Mouse (Mus musculus) embryonic facial prominence, embryonic 14.5 days (tissue): ENCODE results near the gene Tax1bp3. TPM values are rescaled to one million over a fixed set of nuclear protein-coding genes. Genes with fewer than 3 reads are reported as not detected.

ENCODE experiments used
- ATAC-seq: fragments of 200-750 bp; cut with Nextera tagmentation; 2 replicates; pipeline ENCODE4 v1.8.0; 2017; ENCODE audit warnings: low read depth, moderate number of reproducible peaks, moderate TSS enrichment
- DNase-seq: peaks from one replicate; pipeline ENCODE4 v3.0.0-alpha.2; 2015; ENCODE audit warnings: low spot score
- H3K27ac ChIP-seq: fragments of 300-500 bp; sonication (generic); replicated peaks from 2 replicates; pipeline ENCODE4 v1.5.1; 2014; ENCODE audit warnings: low read depth, mild to moderate bottlenecking, low read length, moderate library complexity
- H3K27me3 ChIP-seq: fragments of 300-500 bp; sonication (generic); replicated peaks from 2 replicates; pipeline ENCODE4 v1.6.1; 2014; ENCODE audit warnings: low read length; ENCODE audit not compliant: control insufficient read depth, insufficient read depth
- H3K36me3 ChIP-seq: fragments of 300-500 bp; sonication (generic); 2 replicates; pipeline ENCODE4 v1.6.1; 2014; ENCODE audit warnings: low read length, mixed read lengths; ENCODE audit not compliant: control insufficient read depth, insufficient read depth
- H3K4me1 ChIP-seq: fragments of 300-500 bp; sonication (generic); 2 replicates; pipeline ENCODE4 v1.6.1; 2014; ENCODE audit warnings: antibody characterized with exemption, low read length; ENCODE audit not compliant: control insufficient read depth, insufficient read depth
- H3K4me2 ChIP-seq: fragments of 300-500 bp; sonication (generic); 2 replicates; pipeline ENCODE4 v1.6.1; 2014; ENCODE audit warnings: low read depth, mild to moderate bottlenecking, low read length, moderate library complexity, mixed read lengths
- H3K4me3 ChIP-seq: fragments of 300-500 bp; sonication (generic); 2 replicates; pipeline ENCODE4 v1.5.1; 2014; ENCODE audit warnings: low read depth, mild to moderate bottlenecking, low read length
- H3K9ac ChIP-seq: fragments of 300-500 bp; sonication (generic); 2 replicates; pipeline ENCODE4 v1.6.1; 2014; ENCODE audit warnings: low read depth, mild to moderate bottlenecking, low read length, moderate library complexity, mixed read lengths
- H3K9me3 ChIP-seq: fragments of 300-500 bp; sonication (generic); 2 replicates; pipeline ENCODE4 v1.6.1; 2016; ENCODE audit warnings: low read length; ENCODE audit not compliant: control insufficient read depth
- WGBS: fragments of 180-500 bp; shearing (Covaris S2); extraction: QIAGEN DNeasy Blood & Tissue Kit; methylation state at CpG from one replicate; pipeline ENCODE4 v1.1.7; 2014; 5-methylcytosine and 5-hydroxymethylcytosine counted together
- polyA plus RNA-seq: library from polyadenylated mRNA; unstranded; fragments of >200 nt; fragmentation: Nextera tagmentation; extraction: Ambion mirVana; gene quantifications from 2 replicates; pipeline ENCODE4 v1.2.1, GENCODE M21; 2014

Gene Tax1bp3
- polyA plus RNA-seq, 1 experiment from 2014 or later, result 188 TPM

GRCm38 (mm10) chr11:73187231-73187630 lies 10.3 kb downstream of the Tax1bp3 start:
- Histone ChIP-seq H3K9me3 (no peaks in the 10 kb centered on the region), H3K9ac (no peak overlapping the region), H3K4me1 (no peaks in the 10 kb centered on the region), H3K4me3 (no peak overlapping the region), H3K27me3 (no peaks in the 10 kb centered on the region), H3K4me2 (no peak overlapping the region), H3K27ac (no peak overlapping the region), H3K36me3 (peaks cover 70% of the 10 kb centered on the region)
- ATAC-seq (no peak), DNase-seq (no peak)
- 90% methylated on average over 6 of the region's 6 CpGs for WGBS

GRCm38 (mm10) chr11:73193047-73193446 lies 16.2 kb downstream of the Tax1bp3 start:
- no peaks in the 10 kb centered on the region for H3K4me1 ChIP-seq
- ATAC-seq, result no peak
- no peak overlapping the region for H3K4me2 ChIP-seq
- no peaks in the 10 kb centered on the region for H3K9me3 ChIP-seq
- no peak overlapping the region for H3K27ac ChIP-seq
- 67% methylated on average over 6 of the region's 6 CpGs for WGBS
- no peak overlapping the region for H3K4me3 ChIP-seq
- DNase-seq, result no peak
- H3K36me3 ChIP-seq, result peaks cover 44% of the 10 kb centered on the region
- H3K9ac ChIP-seq, result no peak overlapping the region
- H3K27me3 ChIP-seq, result no peaks in the 10 kb centered on the region

- no peak overlapping the region for H3K9ac ChIP-seq
- no peak overlapping the region for H3K27ac ChIP-seq
- peaks cover 34% of the 10 kb centered on the region for H3K36me3 ChIP-seq
- WGBS, result 73% methylated on average over 2 of the region's 2 CpGs
- 0 out of 2 replicates have a peak, but pooled peaks cover 3% of the 10 kb centered on the region for H3K4me1 ChIP-seq
- H3K27me3 ChIP-seq, result no peaks in the 10 kb centered on the region
- DNase-seq, result no peak
- H3K4me3 ChIP-seq, result no peak overlapping the region
- H3K9me3 ChIP-seq, result no peaks in the 10 kb centered on the region
- ATAC-seq, result no peak
- no peak overlapping the region for H3K4me2 ChIP-seq
These were observed 17.6 kb downstream of the Tax1bp3 start for GRCm38 (mm10) chr11:73194444-73194843.

GRCm38 (mm10) chr11:73198190-73198589 lies 21.3 kb downstream of the Tax1bp3 start:
- H3K4me2 ChIP-seq, result peak overlapping the region; percentile 96
- DNase-seq (no peak), ATAC-seq (no peak)
- H3K4me1 ChIP-seq, result 0 out of 2 replicates have a peak, but pooled peaks cover 3% of the 10 kb centered on the region
- WGBS, result 0% methylated on average over 1 of the region's 1 CpGs
- H3K9me3 ChIP-seq, result no peaks in the 10 kb centered on the region
- no peaks in the 10 kb centered on the region for H3K27me3 ChIP-seq
- peak overlapping the region; percentile 83 for H3K9ac ChIP-seq
- H3K27ac ChIP-seq, result no peak overlapping the region
- 0 out of 2 replicates have a peak, but pooled peaks cover 5% of the 10 kb centered on the region for H3K36me3 ChIP-seq
- peak overlapping the region; percentile 73 for H3K4me3 ChIP-seq

GRCm38 (mm10) chr11:73198603-73199229 lies 21.8 kb downstream of the Tax1bp3 start, which contains the start of gene Ctns:
TSS of gene Ctns (minus strand) at chr11:73199042.
- 0 out of 2 replicates have a peak, but pooled peaks cover 5% of the 10 kb centered on the region for H3K36me3 ChIP-seq
- H3K27ac ChIP-seq, result no peak within 1 kb of the TSS
- no peaks in the 10 kb centered on the region for H3K27me3 ChIP-seq
- ATAC-seq (peak; percentile 97), DNase-seq (peak; percentile 95)
- H3K4me2 ChIP-seq, result peak within 1 kb of the TSS; percentile 96
- peak within 1 kb of the TSS; percentile 73 for H3K4me3 ChIP-seq
- H3K9ac ChIP-seq, result peak within 1 kb of the TSS; percentile 83
- H3K4me1 ChIP-seq, result 0 out of 2 replicates have a peak, but pooled peaks cover 3% of the 10 kb centered on the region
- H3K9me3 ChIP-seq, result no peaks in the 10 kb centered on the region
- WGBS, result 3% methylated on average over 21 of the region's 22 CpGs

- H3K27ac ChIP-seq, result no peak within 1 kb of the TSS
- H3K27me3 ChIP-seq, result no peaks in the 10 kb centered on the region
- peak within 1 kb of the TSS; percentile 73 for H3K4me3 ChIP-seq
- DNase-seq (peak; percentile 96), ATAC-seq (peak; percentile 98)
- 0 out of 2 replicates have a peak, but pooled peaks cover 3% of the 10 kb centered on the region for H3K36me3 ChIP-seq
- 0% methylated on average over 31 of the region's 32 CpGs for WGBS
- H3K9me3 ChIP-seq, result no peaks in the 10 kb centered on the region
- H3K4me1 ChIP-seq, result 0 out of 2 replicates have a peak, but pooled peaks cover 3% of the 10 kb centered on the region
- peak within 1 kb of the TSS; percentile 83 for H3K9ac ChIP-seq
- peak within 1 kb of the TSS; percentile 96 for H3K4me2 ChIP-seq
These were observed 22.4 kb downstream of the Tax1bp3 start, which contains the start of gene Shpk for GRCm38 (mm10) chr11:73199230-73199712. TSS of gene Shpk (plus strand) at chr11:73199460.

GRCm38 (mm10) chr11:73199879-73200278 lies 23.0 kb downstream of the Tax1bp3 start:
- Histone ChIP-seq H3K9ac (peak overlapping the region; percentile 74), H3K9me3 (no peaks in the 10 kb centered on the region), H3K27ac (no peak overlapping the region), H3K36me3 (no peaks in the 10 kb centered on the region), H3K4me1 (0 out of 2 replicates have a peak, but pooled peaks cover 3% of the 10 kb centered on the region), H3K4me2 (peak overlapping the region; percentile 96), H3K4me3 (peak overlapping the region; percentile 73), H3K27me3 (no peaks in the 10 kb centered on the region)
- ATAC-seq, result no peak
- no peak for DNase-seq
- 6% methylated on average over 12 of the region's 12 CpGs for WGBS

- WGBS, result 47% methylated on average over 2 of the region's 2 CpGs
These were observed 24.1 kb downstream of the Tax1bp3 start for GRCm38 (mm10) chr11:73201021-73201420.

More at GRCm38 (mm10) chr11:73201021-73201420, 24.1 kb downstream of the Tax1bp3 start:
- Histone ChIP-seq H3K27me3 (no peaks in the 10 kb centered on the region), H3K36me3 (no peaks in the 10 kb centered on the region), H3K9ac (no peak overlapping the region), H3K4me2 (no peak overlapping the region), H3K4me1 (0 out of 2 replicates have a peak, but pooled peaks cover 3% of the 10 kb centered on the region), H3K4me3 (no peak overlapping the region), H3K9me3 (no peaks in the 10 kb centered on the region), H3K27ac (no peak overlapping the region)
- ATAC-seq (no peak), DNase-seq (no peak)
